Mouse (Mus musculus): ENCODE measurements around the gene Ephb2. TPM values are rescaled to one million over a fixed set of nuclear protein-coding genes. Genes with fewer than 3 reads are reported as not detected.

Gene Ephb2
- total RNA-seq, 2 experiments from 2014 or later: 8.5 to 12.4 TPM

DNA sequence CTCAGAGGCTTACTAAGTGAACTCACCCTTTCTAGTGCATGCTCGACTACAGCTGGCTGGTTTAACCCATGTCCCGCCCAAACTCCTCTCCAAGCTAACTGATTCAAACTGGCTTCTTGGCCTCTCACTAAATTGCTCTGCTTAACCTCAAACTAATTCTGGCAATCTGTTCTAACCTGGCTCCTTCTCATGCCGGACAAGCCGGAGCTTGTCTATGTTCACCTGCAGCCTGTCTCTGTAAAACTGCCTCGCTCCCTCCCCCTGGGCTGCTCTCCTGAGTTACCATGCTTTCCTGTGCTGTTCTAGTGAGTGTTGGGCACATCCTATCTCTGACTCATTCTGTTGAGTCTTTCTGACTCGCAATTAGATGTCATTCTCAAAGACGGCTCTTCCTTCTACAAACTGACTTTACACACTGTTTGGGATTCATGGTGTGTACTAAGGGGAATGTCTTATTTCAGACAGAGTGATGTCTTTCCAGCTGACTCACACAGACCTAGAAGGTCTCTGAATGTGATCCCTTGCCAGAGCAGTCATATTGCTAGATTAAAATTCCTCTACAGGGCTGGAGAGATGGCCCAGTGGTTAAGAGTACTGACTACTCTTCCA lies 237.4 kb downstream of the Ephb2 start:
- no peak for DNase-seq

Small RNA genes lying within 50 kb of the gene (microRNA-seq; reads per million reads assigned to microRNA genes)
- not detected for gene Gm22180

Other genes starting within 250 kb of the Ephb2 start
- 10 to 100 TPM; 40.7 to 52.3 TPM for gene Kdm1a, start 233.3 kb downstream of the Ephb2 start, total RNA-seq (2021)
- gene Tex46, start 225.6 kb downstream of the Ephb2 start, total RNA-seq (2021): not detected
- gene Lactbl1, start 213.4 kb downstream of the Ephb2 start, total RNA-seq (2021): not detected
- gene C1qb, start 50.2 kb upstream of the Ephb2 start, total RNA-seq (2021): 10 to 100 TPM; 30.0 to 42.6 TPM
- gene C1qc, start 57.1 kb upstream of the Ephb2 start, total RNA-seq (2021): 10 to 100 TPM; 23.7 to 31.8 TPM
- 10 to 100 TPM; 29.3 to 36.6 TPM for gene C1qa, start 62.8 kb upstream of the Ephb2 start, total RNA-seq (2021)
- under 1 TPM; 0.12 to 0.30 TPM for gene Epha8, start 120.8 kb upstream of the Ephb2 start, total RNA-seq (2021)
- 1 to 10 TPM; 7.0 to 7.8 TPM for gene Zbtb40, start 212.8 kb upstream of the Ephb2 start, total RNA-seq (2021)

All from adrenal gland, postnatal 10 days (tissue).